Comparison of ENCODE assay signal across 7 mouse cellular contexts in the genomic region with DNA sequence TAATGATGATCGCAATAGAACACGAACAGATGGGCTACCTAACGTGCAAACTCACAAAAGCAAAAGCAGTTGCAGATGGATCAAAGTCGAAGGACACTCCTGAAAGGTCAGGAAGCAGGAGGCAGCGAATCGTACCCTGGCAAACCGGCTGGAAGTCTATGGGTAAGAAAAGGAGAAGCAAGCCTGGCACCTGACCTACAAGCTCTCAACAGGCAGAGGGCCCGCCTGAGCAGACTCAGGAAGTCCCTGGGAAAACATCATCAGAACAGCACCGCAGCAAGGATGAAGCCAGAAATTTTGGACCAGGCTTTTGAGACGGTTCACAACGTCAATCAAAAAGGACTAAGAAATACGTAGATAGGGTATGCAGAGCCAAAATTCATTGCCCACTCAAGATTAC. TPM values are rescaled to one million over a fixed set of nuclear protein-coding genes. Genes with fewer than 3 reads are reported as not detected.
DNase-seq lines count a peak whose midpoint lies in the region; ATAC-seq and TF ChIP-seq lines count a peak whose summit lies in the region.

No protein-coding gene starts in this region.

- peak overlapping the region; percentile 62 for H3K9ac ChIP-seq in intestine, postnatal 0 days (ENCODE audit: low read depth, low read length)
- no peak overlapping the region for H3K9ac ChIP-seq in limb, embryonic 15.5 days
- no peak overlapping the region for H3K9ac ChIP-seq in midbrain, embryonic 16.5 days (ENCODE audit: low read depth, low read length)

- H3K36me3 ChIP-seq in intestine, postnatal 0 days (ENCODE audit: control insufficient read depth, insufficient read depth), result no peaks in the 10 kb centered on the region
- H3K36me3 ChIP-seq in limb, embryonic 15.5 days, result no peaks in the 10 kb centered on the region
- H3K36me3 ChIP-seq in midbrain, embryonic 16.5 days (ENCODE audit: control insufficient read depth, insufficient read depth, low read length), result no peaks in the 10 kb centered on the region

- peak overlapping the region; percentile 99 for H3K4me2 ChIP-seq in intestine, postnatal 0 days (replicated peaks; ENCODE audit: low read depth)
- peak overlapping the region; percentile 96 for H3K4me2 ChIP-seq in limb, embryonic 15.5 days
- H3K4me2 ChIP-seq in midbrain, embryonic 16.5 days (ENCODE audit: low read length), result peak overlapping the region; percentile 94

- H3K27me3 ChIP-seq in intestine, postnatal 0 days (replicated peaks; ENCODE audit: control insufficient read depth, insufficient read depth, low read length), result peaks cover 7% of the 10 kb centered on the region
- peaks cover 3% of the 10 kb centered on the region; the same call in 1 of the 2 replicates for H3K27me3 ChIP-seq in limb, embryonic 15.5 days
- peaks cover 2% of the 10 kb centered on the region; the same call in 1 of the 2 replicates for H3K27me3 ChIP-seq in midbrain, embryonic 16.5 days (ENCODE audit: control insufficient read depth, insufficient read depth, low read depth, low read length)

- H3K4me3 ChIP-seq in intestine, postnatal 0 days (ENCODE audit: low read depth, low read length), result peak overlapping the region; percentile 75
- H3K4me3 ChIP-seq in limb, embryonic 15.5 days, result peak overlapping the region; percentile 85
- H3K4me3 ChIP-seq in midbrain, embryonic 16.5 days (ENCODE audit: low read depth, low read length), result peak overlapping the region; percentile 85

- no peak for ATAC-seq in intestine, postnatal 0 days
- ATAC-seq in limb, embryonic 15.5 days (ENCODE audit: insufficient number of reproducible peaks, low FRiP score, low TSS enrichment, low read depth), result no peak
- no peak for ATAC-seq in midbrain, embryonic 16.5 days
- ATAC-seq in megakaryocyte-erythroid progenitor cell, adult 5-6 weeks (replicated peaks; ENCODE audit: low FRiP score, low TSS enrichment, poor library complexity, severe bottlenecking), result no peak

- no peaks in the 10 kb centered on the region for H3K9me3 ChIP-seq in intestine, postnatal 0 days (ENCODE audit: control insufficient read depth)
- no peaks in the 10 kb centered on the region for H3K9me3 ChIP-seq in limb, embryonic 15.5 days
- H3K9me3 ChIP-seq in midbrain, embryonic 16.5 days (replicated peaks; ENCODE audit: control insufficient read depth, low read length, poor library complexity, severe bottlenecking), result no peaks in the 10 kb centered on the region

- no peak overlapping the region for H3K27ac ChIP-seq in intestine, postnatal 0 days (ENCODE audit: low read depth, low read length)
- no peak overlapping the region for H3K27ac ChIP-seq in limb, embryonic 15.5 days
- H3K27ac ChIP-seq in midbrain, embryonic 16.5 days (ENCODE audit: low read length), result no peak overlapping the region

- TF ChIP-seq CTCF in intestine, postnatal 0 days (IDR thresholded peaks at IDR 0.05; ENCODE audit: low read depth), result peak; percentile 46

- no peaks in the 10 kb centered on the region for H3K4me1 ChIP-seq in intestine, postnatal 0 days (replicated peaks; ENCODE audit: control insufficient read depth, insufficient read depth, low read length)
- H3K4me1 ChIP-seq in limb, embryonic 15.5 days, result peaks cover 9% of the 10 kb centered on the region
- peaks cover 6% of the 10 kb centered on the region; the same call in 1 of the 2 replicates for H3K4me1 ChIP-seq in midbrain, embryonic 16.5 days (ENCODE audit: control insufficient read depth, insufficient read depth, low read length)

- 20% methylated on average over 12 of the region's 12 CpGs for WGBS in intestine, postnatal 0 days
- 14% methylated on average over 12 of the region's 12 CpGs for WGBS in limb, embryonic 15.5 days
- WGBS in midbrain, embryonic 16.5 days, result 5% methylated on average over 12 of the region's 12 CpGs

- DNase-seq in NIH3T3 (ENCODE audit: low read depth), result peak; percentile 53
- DNase-seq in cerebellum, adult 8-10 months, result peak; percentile 27
- peak; percentile 35 to 65 for DNase-seq in frontal cortex, postnatal 36 days (ENCODE audit: low spot score in 2 of 2)

RNA-seq across cellular contexts. Expression of a gene that starts 1.3 kb away (rescaled TPM):
- polyA plus RNA-seq in intestine, postnatal 0 days (2015; fragmentation: Nextera tagmentation; extraction: Ambion mirVana), result 0.94 and 0.99 TPM in 2 replicates
- 1.4 and 1.5 TPM in 2 replicates for polyA plus RNA-seq in limb, embryonic 15.5 days (2015; fragmentation: Nextera tagmentation; extraction: Ambion mirVana)
- 2.4 and 2.6 TPM in 2 replicates for polyA plus RNA-seq in midbrain, embryonic 16.5 days (2015; fragmentation: Nextera tagmentation; extraction: Ambion mirVana)
- 0.37 TPM in 1 of 2 replicates, not detected in the other for total RNA-seq in megakaryocyte-erythroid progenitor cell, adult 5-6 weeks (2014; fragmentation: Nextera tagmentation)
- total RNA-seq in megakaryocyte-erythroid progenitor cell, adult 5-6 weeks (2017), result 0.23 and 0.30 TPM in 2 replicates
